Mouse (Mus musculus): ENCODE measurements around the gene Ubac1.

The Ubac1 gene

DNA sequence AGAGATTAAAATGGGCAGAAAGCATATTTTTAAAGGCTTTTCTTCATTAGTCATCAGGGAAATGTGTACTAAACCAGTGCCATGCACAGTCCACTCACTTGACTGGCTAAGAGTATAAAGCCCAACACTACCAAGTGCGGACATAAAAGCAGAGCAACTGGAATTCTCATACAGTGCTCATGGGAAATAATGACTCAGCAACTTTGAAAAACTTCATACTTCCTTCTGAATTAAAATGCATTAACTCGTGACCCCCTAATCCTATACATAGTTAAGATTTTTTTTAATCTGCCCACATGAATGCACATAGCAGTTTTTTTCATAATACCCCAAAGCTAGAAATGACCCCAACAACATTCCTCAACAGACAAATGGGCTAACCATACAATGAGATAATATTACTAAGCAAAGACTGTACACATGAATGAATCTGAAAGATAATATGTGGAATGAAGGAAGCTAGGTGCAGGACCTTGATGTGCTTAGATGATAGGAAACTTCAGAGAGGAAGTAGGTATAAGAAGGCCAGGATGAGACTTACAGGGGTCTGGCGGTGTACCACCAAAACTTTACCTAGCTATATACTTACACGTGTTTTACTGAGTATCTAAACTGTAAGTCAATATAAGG, 46.3 kb downstream of the Ubac1 start:
- no peak for DNase-seq (ENCODE audit: low spot score)

DNA sequence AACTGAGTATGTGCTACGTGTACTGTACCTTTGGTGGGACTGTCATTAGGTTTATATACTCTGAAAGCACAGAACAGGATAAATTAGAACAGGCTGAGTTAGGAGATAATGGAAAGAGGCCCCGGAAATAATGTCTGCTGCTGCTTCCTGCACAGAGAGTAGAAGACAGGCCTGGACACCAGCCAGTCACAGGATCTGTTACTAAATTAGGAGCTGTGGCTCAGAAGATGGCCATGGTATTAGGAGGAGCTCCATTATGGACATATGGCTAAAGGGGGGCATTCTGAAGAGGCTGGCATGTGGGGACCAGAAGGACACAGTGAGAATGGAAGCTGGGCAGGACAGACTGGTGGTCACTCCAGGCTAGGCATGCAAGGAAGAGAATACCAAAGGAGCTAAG, 51.1 kb downstream of the Ubac1 start:
- no peak for DNase-seq (ENCODE audit: low spot score)

DNA sequence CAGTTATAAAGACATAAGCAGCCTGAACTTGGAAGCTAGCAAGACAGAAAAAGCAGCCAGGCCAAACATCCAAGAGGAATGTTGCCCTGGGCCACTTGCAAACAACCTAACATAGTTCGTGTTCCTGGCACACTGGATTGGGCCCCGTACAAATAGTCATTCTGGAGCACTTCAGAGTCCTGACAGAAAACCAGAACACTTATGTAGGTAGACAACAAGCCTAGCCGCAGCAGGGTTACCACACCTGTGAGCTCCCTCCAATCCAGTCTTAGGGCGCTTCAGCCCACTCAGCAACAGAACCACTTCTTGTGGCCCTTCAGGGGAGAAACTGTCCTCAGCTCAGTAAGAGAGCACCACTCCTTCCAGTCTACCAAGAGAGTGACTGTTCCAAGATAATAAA, 52.2 kb downstream of the Ubac1 start:
- no peak for DNase-seq (ENCODE audit: low spot score)

DNA sequence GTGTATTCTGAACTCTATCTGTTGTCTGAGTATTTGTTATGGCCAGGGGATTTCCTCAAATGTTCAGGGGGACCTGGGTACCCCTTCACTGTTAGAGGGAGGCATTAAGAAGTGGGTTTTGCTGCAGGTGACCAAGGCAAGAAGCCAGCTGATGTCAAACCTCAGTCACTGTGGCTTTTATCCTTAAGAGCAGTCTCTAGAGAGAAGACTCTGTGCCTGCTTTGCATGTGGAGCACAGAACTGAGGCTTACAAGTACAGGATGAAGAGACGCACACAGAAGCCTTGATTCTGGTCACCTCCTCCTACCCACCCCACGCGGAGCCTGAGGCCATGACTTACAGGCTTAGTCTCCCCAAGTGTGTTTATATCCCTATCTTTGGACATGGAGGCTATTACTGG, 72.3 kb downstream of the Ubac1 start:
- DNase-seq (ENCODE audit: low spot score): no peak
